ENCODE assay signal across 9 mouse cellular contexts in genomic region chr11:79080965-79081891, GRCm38 (mm10).
A peak's percentile ranks its signal among the peaks of the same experiment; 100 is the strongest.
DNase-seq lines count a peak whose midpoint lies in the region; ATAC-seq and TF ChIP-seq lines count a peak whose summit lies in the region.
"Had no signal": no experiment of that assay in that cellular context is flagged by ENCODE, and none has a peak within 500 bp of the region (broad histone marks: within the 10 kb centered on the region; RNA-seq: fewer than 3 reads in every experiment).

No protein-coding gene starts in this region.

- TF ChIP-seq CTCF in layer of hippocampus, adult 2 months (conservative IDR thresholded peaks at IDR 0.05) = no peak
- no peak for TF ChIP-seq CTCF in gastrocnemius, adult 2 months (IDR thresholded peaks at IDR 0.05)

- H3K4me1 ChIP-seq in kidney, embryonic 15.5 days = peaks cover 37% of the 10 kb centered on the region
- H3K4me1 ChIP-seq in forebrain, embryonic 14.5 days (ENCODE audit: control insufficient read depth, insufficient read depth, low read length) = no peaks in the 10 kb centered on the region
- no peaks in the 10 kb centered on the region for H3K4me1 ChIP-seq in forebrain, embryonic 16.5 days (replicated peaks; ENCODE audit: control insufficient read depth, insufficient read depth, low read length)

- 46% methylated on average over 16 of the region's 16 CpGs for WGBS in kidney, embryonic 15.5 days
- WGBS in forebrain, embryonic 14.5 days = 89% methylated on average over 16 of the region's 16 CpGs
- 84% methylated on average over 16 of the region's 16 CpGs for WGBS in forebrain, embryonic 16.5 days

- 0 out of 2 replicates have a peak, but pooled peaks have one; percentile 12 for ATAC-seq in kidney, embryonic 15.5 days (replicated peaks; ENCODE audit: low FRiP score)
- ATAC-seq in forebrain, embryonic 14.5 days = no peak
- no peak for ATAC-seq in forebrain, embryonic 16.5 days

- H3K4me3 ChIP-seq in layer of hippocampus, adult 2 months = no peak overlapping the region
- peak overlapping the region; percentile 32 for H3K4me3 ChIP-seq in gastrocnemius, adult 2 months
- H3K4me3 ChIP-seq in kidney, embryonic 15.5 days (replicated peaks) = no peak overlapping the region
- no peak overlapping the region for H3K4me3 ChIP-seq in forebrain, embryonic 14.5 days (ENCODE audit: low read depth, low read length)
- no peak overlapping the region for H3K4me3 ChIP-seq in forebrain, embryonic 16.5 days (replicated peaks; ENCODE audit: low read length)

- H3K27me3 ChIP-seq in kidney, embryonic 15.5 days = no peaks in the 10 kb centered on the region
- no peaks in the 10 kb centered on the region for H3K27me3 ChIP-seq in forebrain, embryonic 14.5 days (replicated peaks; ENCODE audit: control insufficient read depth, insufficient read depth, low read length)
- H3K27me3 ChIP-seq in forebrain, embryonic 16.5 days (replicated peaks; ENCODE audit: control insufficient read depth, insufficient read depth, low read length) = no peaks in the 10 kb centered on the region

- H3K4me2 ChIP-seq in kidney, embryonic 15.5 days = no peak overlapping the region
- H3K4me2 ChIP-seq in forebrain, embryonic 14.5 days (ENCODE audit: low read length) = no peak overlapping the region
- H3K4me2 ChIP-seq in forebrain, embryonic 16.5 days (ENCODE audit: low read length) = no peak overlapping the region

- intact Hi-C loops in gastrocnemius, adult 2 months (cut with DNase I) = loop anchor here (5.0 kb wide), 1 partner anchor 66 kb away; the partner anchor contains the start of gene Ksr1

- peak overlapping the region; percentile 80 for H3K27ac ChIP-seq in layer of hippocampus, adult 2 months
- peak overlapping the region; percentile 85 for H3K27ac ChIP-seq in gastrocnemius, adult 2 months
- peak overlapping the region; percentile 61; the same call in 1 of the 2 replicates for H3K27ac ChIP-seq in kidney, embryonic 15.5 days
- H3K27ac ChIP-seq in forebrain, embryonic 14.5 days (ENCODE audit: low read depth, low read length) = no peak overlapping the region
- no peak overlapping the region for H3K27ac ChIP-seq in forebrain, embryonic 16.5 days (ENCODE audit: low read length)

- no peaks in the 10 kb centered on the region for H3K9me3 ChIP-seq in kidney, embryonic 15.5 days (replicated peaks)
- H3K9me3 ChIP-seq in forebrain, embryonic 14.5 days (replicated peaks; ENCODE audit: control insufficient read depth, low read length) = no peaks in the 10 kb centered on the region
- no peaks in the 10 kb centered on the region for H3K9me3 ChIP-seq in forebrain, embryonic 16.5 days (ENCODE audit: control insufficient read depth, low read length)

- DNase-seq in layer of hippocampus, adult 2 months (ENCODE audit: low spot score in 2 of 2) = no peak
- DNase-seq in layer of hippocampus, postnatal 10 days (ENCODE audit: low spot score in 2 of 2) = no peak
- peak; percentile 82 for DNase-seq in gastrocnemius, adult 2 months
- peak; percentile 76 for DNase-seq in ovary, postnatal 36 days (ENCODE audit: low spot score)
- no peak for DNase-seq in left cerebral cortex, adult 8-10 months (ENCODE audit: low spot score in 2 of 2)
- no peak for DNase-seq in forebrain, embryonic 14.5 days (ENCODE audit: low spot score)
- DNase-seq: cerebellum, adult 9-10 months had no signal

- no peaks in the 10 kb centered on the region for H3K36me3 ChIP-seq in kidney, embryonic 15.5 days
- H3K36me3 ChIP-seq in forebrain, embryonic 14.5 days (ENCODE audit: control insufficient read depth, insufficient read depth, low read length) = no peaks in the 10 kb centered on the region
- no peaks in the 10 kb centered on the region for H3K36me3 ChIP-seq in forebrain, embryonic 16.5 days (ENCODE audit: control insufficient read depth, insufficient read depth)

- no peak overlapping the region for H3K9ac ChIP-seq in kidney, embryonic 15.5 days
- H3K9ac ChIP-seq in forebrain, embryonic 14.5 days (ENCODE audit: low read length) = no peak overlapping the region
- H3K9ac ChIP-seq in forebrain, embryonic 16.5 days (replicated peaks; ENCODE audit: low read depth, low read length) = no peak overlapping the region

Comparison
In these comparisons a context has a peak if more than half of its experiments do, and no peak if none do; other contexts are left out.
1. DNase-seq: peak in gastrocnemius, adult 2 months (single experiment) and ovary, postnatal 36 days (single experiment); none in layer of hippocampus, adult 2 months (0 of 2), layer of hippocampus, postnatal 10 days (0 of 2), left cerebral cortex, adult 8-10 months (0 of 2) and forebrain, embryonic 14.5 days (single experiment).
2. H3K27ac ChIP-seq: peak in layer of hippocampus, adult 2 months (single experiment), gastrocnemius, adult 2 months (single experiment) and kidney, embryonic 15.5 days (single experiment); none in forebrain, embryonic 14.5 days (single experiment) and forebrain, embryonic 16.5 days (single experiment).